In genomic region chr2:130068228-130068627, GRCm38 (mm10) we compare ENCODE assay signal across 10 mouse cellular contexts. TPM values are rescaled to one million over a fixed set of nuclear protein-coding genes. Genes with fewer than 3 reads are reported as not detected.
A peak's percentile ranks its signal among the peaks of the same experiment; 100 is the strongest.
DNase-seq lines count a peak whose midpoint lies in the region; ATAC-seq and TF ChIP-seq lines count a peak whose summit lies in the region.
"Had no signal": no experiment of that assay in that cellular context is flagged by ENCODE, and none has a peak within 500 bp of the region (broad histone marks: within the 10 kb centered on the region; RNA-seq: fewer than 3 reads in every experiment).

No protein-coding gene starts in this region.

- no peaks in the 10 kb centered on the region for H3K9me3 ChIP-seq in hindbrain, embryonic 14.5 days (ENCODE audit: control insufficient read depth, low read length)
- no peaks in the 10 kb centered on the region for H3K9me3 ChIP-seq in hindbrain, embryonic 12.5 days (replicated peaks)
- H3K9me3 ChIP-seq: embryonic facial prominence, embryonic 12.5 days had no signal

- no peaks in the 10 kb centered on the region for H3K36me3 ChIP-seq in hindbrain, embryonic 14.5 days (replicated peaks; ENCODE audit: control insufficient read depth, insufficient read depth)
- H3K36me3 ChIP-seq in hindbrain, embryonic 12.5 days, result no peaks in the 10 kb centered on the region
- H3K36me3 ChIP-seq: embryonic facial prominence, embryonic 12.5 days had no signal

- ATAC-seq in hindbrain, embryonic 14.5 days (ENCODE audit: low FRiP score), result no peak
- no peak for ATAC-seq in hindbrain, embryonic 12.5 days (ENCODE audit: low FRiP score)
- no peak for ATAC-seq in inflammation-experienced regulatory T-cells, adult 6 months
- no peak; the same call in 1 of the 2 replicates for ATAC-seq in granulocyte monocyte progenitor cell, adult 5-6 weeks (replicated peaks; ENCODE audit: poor library complexity, severe bottlenecking)

- DNase-seq in hindbrain, embryonic 14.5 days (ENCODE audit: low spot score), result peak; percentile 77
- peak; percentile 19 for DNase-seq in urinary bladder, postnatal 14 days (ENCODE audit: low spot score)
- no peak for DNase-seq in urinary bladder, adult 18-20 months (ENCODE audit: low spot score in 2 of 2)
- peak; percentile 61 for DNase-seq in lung, postnatal 36 days

- H3K27ac ChIP-seq in hindbrain, embryonic 14.5 days, result no peak overlapping the region
- no peak overlapping the region for H3K27ac ChIP-seq in hindbrain, embryonic 12.5 days
- H3K27ac ChIP-seq in cortical plate, adult 2 months (ENCODE audit: insufficient read depth, low read length), result no peak overlapping the region
- H3K27ac ChIP-seq: embryonic facial prominence, embryonic 12.5 days had no signal

- no peak overlapping the region for H3K4me2 ChIP-seq in hindbrain, embryonic 14.5 days (replicated peaks)
- no peak overlapping the region for H3K4me2 ChIP-seq in hindbrain, embryonic 12.5 days (replicated peaks)
- H3K4me2 ChIP-seq: embryonic facial prominence, embryonic 12.5 days had no signal

- peak; percentile 52; the same call in 1 of the 2 replicates for TF ChIP-seq CTCF in cortical plate, adult 2 months (IDR thresholded peaks at IDR 0.05; ENCODE audit: extremely low read depth, insufficient read depth, low read length)

- H3K4me3 ChIP-seq in hindbrain, embryonic 14.5 days (replicated peaks; ENCODE audit: low read length), result no peak overlapping the region
- H3K4me3 ChIP-seq in hindbrain, embryonic 12.5 days, result no peak overlapping the region
- no peak overlapping the region for H3K4me3 ChIP-seq in cortical plate, adult 2 months (ENCODE audit: insufficient read depth, low read length)
- H3K4me3 ChIP-seq: embryonic facial prominence, embryonic 12.5 days had no signal

- no peaks in the 10 kb centered on the region for H3K27me3 ChIP-seq in hindbrain, embryonic 14.5 days (ENCODE audit: control insufficient read depth, insufficient read depth, low read length)
- H3K27me3 ChIP-seq in hindbrain, embryonic 12.5 days, result no peaks in the 10 kb centered on the region
- H3K27me3 ChIP-seq: embryonic facial prominence, embryonic 12.5 days had no signal

- no peaks in the 10 kb centered on the region for H3K4me1 ChIP-seq in hindbrain, embryonic 14.5 days (replicated peaks; ENCODE audit: control insufficient read depth, insufficient read depth, low read length)
- no peaks in the 10 kb centered on the region for H3K4me1 ChIP-seq in hindbrain, embryonic 12.5 days
- no peaks in the 10 kb centered on the region for H3K4me1 ChIP-seq in cortical plate, adult 2 months (ENCODE audit: control insufficient read depth, insufficient read depth, low read length)
- H3K4me1 ChIP-seq: embryonic facial prominence, embryonic 12.5 days had no signal

- no peak overlapping the region for H3K9ac ChIP-seq in hindbrain, embryonic 14.5 days
- no peak overlapping the region for H3K9ac ChIP-seq in hindbrain, embryonic 12.5 days
- H3K9ac ChIP-seq: embryonic facial prominence, embryonic 12.5 days had no signal

- WGBS in hindbrain, embryonic 14.5 days, result 15% methylated on average over 3 of the region's 3 CpGs
- 23% methylated on average over 3 of the region's 3 CpGs for WGBS in hindbrain, embryonic 12.5 days

- no peak for TF ChIP-seq POLR2A in cortical plate, adult 2 months (IDR thresholded peaks at IDR 0.05; ENCODE audit: extremely low read depth, insufficient read depth, low read length)

RNA-seq across cellular contexts. Expression of gene Tgm6, which starts 44.0 kb away (rescaled TPM):
- 0.07 TPM in 2 replicates for polyA plus RNA-seq in hindbrain, embryonic 14.5 days (2014; fragmentation: Nextera tagmentation; extraction: Ambion mirVana)
- not detected in 2 replicates for polyA plus RNA-seq in hindbrain, embryonic 12.5 days (2016; fragmentation: Nextera tagmentation; extraction: Ambion mirVana)
- 0.17 TPM in 2 replicates for polyA plus RNA-seq in cortical plate, adult 2 months (2012; rRNA removed)
- polyA plus RNA-seq in inflammation-experienced regulatory T-cells, adult 6 months (2017; shearing (Covaris generic)), result not detected
- total RNA-seq in granulocyte monocyte progenitor cell, adult 5-6 weeks (2014; fragmentation: Nextera tagmentation), result not detected in 2 replicates
- total RNA-seq in granulocyte monocyte progenitor cell, adult 5-6 weeks (2017), result not detected in 2 replicates
- polyA plus RNA-seq: embryonic facial prominence, embryonic 12.5 days; small intestine, adult 2 months had no signal

RNA-seq across cellular contexts. Expression of gene Tgm3, which starts 56.1 kb away (rescaled TPM):
- polyA plus RNA-seq in hindbrain, embryonic 14.5 days (2014; fragmentation: Nextera tagmentation; extraction: Ambion mirVana), result 0.05 TPM in 1 of 2 replicates, not detected in the other
- polyA plus RNA-seq in hindbrain, embryonic 12.5 days (2016; fragmentation: Nextera tagmentation; extraction: Ambion mirVana), result 0.05 TPM in 1 of 2 replicates, not detected in the other
- 3.1 and 3.3 TPM in 2 replicates for polyA plus RNA-seq in cortical plate, adult 2 months (2012; rRNA removed)
- not detected for polyA plus RNA-seq in inflammation-experienced regulatory T-cells, adult 6 months (2017; shearing (Covaris generic))
- total RNA-seq in granulocyte monocyte progenitor cell, adult 5-6 weeks (2014; fragmentation: Nextera tagmentation), result not detected in 2 replicates
- 0.36 TPM in 1 of 2 replicates, not detected in the other for total RNA-seq in granulocyte monocyte progenitor cell, adult 5-6 weeks (2017)
- polyA plus RNA-seq: embryonic facial prominence, embryonic 12.5 days; small intestine, adult 2 months had no signal

Comparison
In these comparisons a context has a peak if more than half of its experiments do, and no peak if none do; other contexts are left out.
1. DNase-seq: peak in hindbrain, embryonic 14.5 days (single experiment), urinary bladder, postnatal 14 days (single experiment) and lung, postnatal 36 days (single experiment); none in urinary bladder, adult 18-20 months (0 of 2).